Mouse (Mus musculus): ENCODE data around the gene Paqr8.

Gene Paqr8

GRCm38 (mm10) chr1:20954876-20955275, 64.5 kb downstream of the Paqr8 start:
- no peak for ATAC-seq (ENCODE audit: insufficient number of reproducible peaks, low FRiP score, low TSS enrichment)

- ATAC-seq (ENCODE audit: insufficient number of reproducible peaks, low FRiP score, low TSS enrichment): no peak
These were observed 79.2 kb downstream of the Paqr8 start for GRCm38 (mm10) chr1:20969642-20970041.

DNA sequence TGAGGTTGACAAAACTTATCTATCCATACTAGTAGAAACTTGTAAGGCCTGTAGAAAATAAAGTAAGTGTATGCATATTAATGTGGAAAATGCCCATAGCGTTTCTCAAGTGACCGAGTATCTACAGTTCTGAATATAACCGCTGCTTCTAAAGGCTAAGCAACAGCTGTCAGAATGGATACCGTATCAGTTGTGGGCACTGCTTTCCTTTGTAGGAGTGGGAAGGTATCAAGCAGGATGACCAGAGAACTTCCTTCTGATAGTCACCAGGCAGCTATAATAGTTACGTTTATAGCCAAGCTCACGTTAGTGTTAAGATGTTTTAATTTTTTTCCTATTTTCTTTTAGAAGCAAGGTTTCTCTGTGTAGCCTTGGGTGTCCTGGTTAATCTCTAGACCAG, 83.0 kb downstream of the Paqr8 start:
- ATAC-seq (ENCODE audit: insufficient number of reproducible peaks, low FRiP score, low TSS enrichment): no peak

- no peak for ATAC-seq (ENCODE audit: insufficient number of reproducible peaks, low FRiP score, low TSS enrichment)
These were observed 84.1 kb downstream of the Paqr8 start for GRCm38 (mm10) chr1:20974341-20975135.

DNA sequence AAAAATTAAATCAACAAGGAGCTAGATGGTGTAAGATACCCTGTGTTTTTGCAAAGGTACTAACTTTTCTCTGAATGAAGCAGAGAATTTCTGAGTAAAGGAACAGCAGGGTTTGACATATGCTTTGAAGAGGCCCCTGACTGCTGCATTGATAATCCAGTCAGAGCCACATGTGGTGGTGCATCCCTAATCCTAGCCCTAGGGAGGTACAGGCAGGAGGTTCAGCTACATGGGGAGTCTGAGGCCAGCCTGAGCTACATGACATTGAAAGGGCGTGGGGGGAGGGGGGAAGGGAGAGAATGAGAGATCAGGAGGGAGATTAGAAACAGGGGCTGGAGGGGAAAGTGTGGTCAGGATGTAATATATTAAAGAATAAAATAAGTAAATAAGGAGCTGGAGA, 90.1 kb downstream of the Paqr8 start:
- no peak for ATAC-seq (ENCODE audit: insufficient number of reproducible peaks, low FRiP score, low TSS enrichment)

DNA sequence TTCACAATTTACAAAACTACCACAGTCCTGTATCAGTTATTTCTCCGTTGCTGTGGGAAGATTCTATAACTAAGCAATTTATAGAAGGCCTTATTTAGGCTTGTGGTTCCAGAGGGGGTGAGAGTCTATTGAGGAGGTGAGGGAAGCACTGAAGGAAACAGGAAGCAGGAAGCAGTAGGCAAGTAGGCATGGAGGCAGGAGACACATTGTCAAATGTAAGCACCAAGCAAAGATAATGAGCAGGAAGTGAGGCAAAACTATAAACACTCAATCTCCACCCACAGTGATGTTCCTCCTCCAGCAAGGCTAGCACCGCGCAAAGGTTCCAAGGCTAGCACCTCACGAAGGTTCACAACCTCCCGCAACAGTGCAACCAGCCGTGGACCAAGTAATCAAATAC, 91.4 kb downstream of the Paqr8 start:
- ATAC-seq (ENCODE audit: insufficient number of reproducible peaks, low FRiP score, low TSS enrichment): no peak

DNA sequence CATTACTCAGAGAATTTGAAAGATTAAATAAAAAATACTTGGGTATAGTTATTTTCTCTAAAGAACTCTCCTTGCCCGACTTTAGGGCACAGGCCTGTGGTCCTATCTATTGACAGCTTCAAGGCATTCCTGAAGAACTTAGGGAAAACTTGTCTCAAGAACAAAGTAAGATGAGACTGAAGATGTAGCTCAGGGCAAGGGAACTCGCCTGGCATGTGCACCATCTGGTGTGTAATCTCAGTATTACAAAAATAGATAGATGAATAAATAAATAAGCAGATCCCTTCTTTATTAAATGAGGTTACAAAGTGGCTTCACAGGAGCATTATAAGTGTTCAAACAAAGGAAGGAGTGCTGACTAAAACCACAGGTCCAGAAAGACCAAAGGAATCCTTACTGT, 93.7 kb downstream of the Paqr8 start:
- no peak for ATAC-seq (ENCODE audit: insufficient number of reproducible peaks, low FRiP score, low TSS enrichment)

GRCm38 (mm10) chr1:20984582-20984981, 94.2 kb downstream of the Paqr8 start:
- ATAC-seq (ENCODE audit: insufficient number of reproducible peaks, low FRiP score, low TSS enrichment): no peak

DNA sequence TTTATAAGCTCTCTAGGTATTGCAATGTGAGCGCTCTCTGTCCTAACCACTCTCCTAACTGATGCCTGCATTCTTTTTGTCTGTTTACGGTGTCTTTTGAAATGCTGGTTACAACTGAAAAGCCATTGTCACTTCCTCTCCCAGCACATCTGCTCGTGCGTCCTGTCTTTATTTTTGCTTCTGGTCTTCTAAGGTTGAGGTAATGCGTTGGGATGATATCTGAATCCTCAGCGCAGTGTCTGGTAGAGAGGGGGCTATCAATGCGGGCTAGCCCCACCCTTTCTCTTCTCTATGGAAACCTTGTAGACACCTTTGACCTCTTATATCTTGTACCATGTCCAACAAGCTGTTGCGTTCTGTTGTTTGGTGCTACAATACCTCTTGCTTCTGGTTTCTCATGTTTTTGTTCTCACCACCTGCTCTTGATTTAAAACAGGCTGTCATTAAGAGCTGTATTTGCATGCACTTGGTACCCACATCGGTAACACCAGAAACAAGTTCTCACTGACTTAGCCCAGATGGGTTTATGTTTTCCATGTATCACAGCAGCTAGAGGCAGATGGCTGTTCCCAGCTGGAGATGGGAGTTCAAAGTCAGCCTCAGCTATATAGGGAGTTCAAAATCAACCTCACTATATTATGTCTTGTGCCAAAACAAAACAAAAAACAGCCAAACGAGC, 96.1 kb downstream of the Paqr8 start:
- ATAC-seq (ENCODE audit: insufficient number of reproducible peaks, low FRiP score, low TSS enrichment): no peak
